Comparison of ENCODE assay signal across 8 mouse cellular contexts in genomic region chr4:43560976-43561375, GRCm38 (mm10). TPM values are rescaled to one million over a fixed set of nuclear protein-coding genes. Genes with fewer than 3 reads are reported as not detected.
DNase-seq lines count a peak whose midpoint lies in the region; ATAC-seq and TF ChIP-seq lines count a peak whose summit lies in the region.

No protein-coding gene starts in this region.

- no peak for TF ChIP-seq POLR2A in small intestine, adult 2 months (IDR thresholded peaks at IDR 0.05; ENCODE audit: low read depth, low read length)

- no peak for DNase-seq in lung, embryonic 14.5 days
- no peak for DNase-seq in lung, adult 18-20 months
- DNase-seq in limb, embryonic 10.5 days (ENCODE audit: low spot score): no peak
- DNase-seq in spleen, postnatal 14 days (ENCODE audit: low spot score in 2 of 2): no peak
- DNase-seq in layer of hippocampus, postnatal 25 days (ENCODE audit: extremely low spot score in 1 of 2, low spot score in 1 of 2): no peak
- no peak for DNase-seq in frontal cortex, postnatal 14 days (ENCODE audit: low spot score in 2 of 2)

- H3K4me3 ChIP-seq in lung, embryonic 14.5 days (ENCODE audit: low read depth, low read length): peak overlapping the region; percentile 85
- peak overlapping the region; percentile 62 for H3K4me3 ChIP-seq in embryonic facial prominence, embryonic 13.5 days
- peak overlapping the region; percentile 70 for H3K4me3 ChIP-seq in limb, embryonic 10.5 days
- peak overlapping the region; percentile 56 for H3K4me3 ChIP-seq in small intestine, adult 2 months (ENCODE audit: low read depth, low read length)

- H3K9ac ChIP-seq in lung, embryonic 14.5 days: peak overlapping the region; percentile 96
- H3K9ac ChIP-seq in embryonic facial prominence, embryonic 13.5 days: peak overlapping the region; percentile 87

- TF ChIP-seq CTCF in lung, embryonic 14.5 days (IDR thresholded peaks at IDR 0.05; ENCODE audit: low read depth): no peak
- no peak for TF ChIP-seq CTCF in small intestine, adult 2 months (IDR thresholded peaks at IDR 0.05; ENCODE audit: extremely low read depth, insufficient read length, insufficient replicate concordance, low read depth, low read length)

- H3K27ac ChIP-seq in lung, embryonic 14.5 days (ENCODE audit: low read depth): peak overlapping the region; percentile 100
- H3K27ac ChIP-seq in embryonic facial prominence, embryonic 13.5 days: 0 out of 2 replicates have a peak overlapping the region, but pooled peaks have one; percentile 96
- peak overlapping the region; percentile 93 for H3K27ac ChIP-seq in limb, embryonic 10.5 days
- H3K27ac ChIP-seq in small intestine, adult 2 months (ENCODE audit: insufficient read depth, low read depth, low read length): peak overlapping the region; percentile 83

- peaks cover 35% of the 10 kb centered on the region for H3K4me1 ChIP-seq in lung, embryonic 14.5 days (ENCODE audit: insufficient read depth)
- H3K4me1 ChIP-seq in embryonic facial prominence, embryonic 13.5 days: peaks cover 56% of the 10 kb centered on the region
- peaks cover 52% of the 10 kb centered on the region for H3K4me1 ChIP-seq in limb, embryonic 10.5 days
- H3K4me1 ChIP-seq in small intestine, adult 2 months (ENCODE audit: control insufficient read depth, insufficient read depth, insufficient read length, low read length): peaks cover 17% of the 10 kb centered on the region; the same call in 1 of the 2 replicates

- ATAC-seq in lung, embryonic 14.5 days (ENCODE audit: insufficient read depth): no peak
- ATAC-seq in embryonic facial prominence, embryonic 13.5 days (ENCODE audit: insufficient number of reproducible peaks, insufficient read depth, low FRiP score, low TSS enrichment, low read depth): no peak

- 17% methylated on average over 2 of the region's 2 CpGs for WGBS in lung, embryonic 14.5 days
- 22% methylated on average over 2 of the region's 2 CpGs for WGBS in embryonic facial prominence, embryonic 13.5 days
- WGBS in limb, embryonic 10.5 days: 23% methylated on average over 2 of the region's 2 CpGs
- 13% methylated on average over 2 of the region's 2 CpGs for WGBS in small intestine, adult 2 months

- peak overlapping the region; percentile 92 for H3K4me2 ChIP-seq in lung, embryonic 14.5 days
- peak overlapping the region; percentile 88 for H3K4me2 ChIP-seq in embryonic facial prominence, embryonic 13.5 days

- no peaks in the 10 kb centered on the region for H3K9me3 ChIP-seq in lung, embryonic 14.5 days (ENCODE audit: low read depth, low read length)
- H3K9me3 ChIP-seq in embryonic facial prominence, embryonic 13.5 days: no peaks in the 10 kb centered on the region
- H3K9me3 ChIP-seq in limb, embryonic 10.5 days (replicated peaks): no peaks in the 10 kb centered on the region

- no peaks in the 10 kb centered on the region for H3K27me3 ChIP-seq in lung, embryonic 14.5 days (ENCODE audit: insufficient read depth, low read length)
- no peaks in the 10 kb centered on the region for H3K27me3 ChIP-seq in embryonic facial prominence, embryonic 13.5 days
- no peaks in the 10 kb centered on the region for H3K27me3 ChIP-seq in limb, embryonic 10.5 days (ENCODE audit: low read depth, poor library complexity, severe bottlenecking)
- no peaks in the 10 kb centered on the region for H3K27me3 ChIP-seq in small intestine, adult 2 months (ENCODE audit: control insufficient read depth, insufficient read depth, low read length)

- peaks cover 23% of the 10 kb centered on the region for H3K36me3 ChIP-seq in lung, embryonic 14.5 days (ENCODE audit: insufficient read depth)
- H3K36me3 ChIP-seq in embryonic facial prominence, embryonic 13.5 days: peaks cover 29% of the 10 kb centered on the region
- H3K36me3 ChIP-seq in limb, embryonic 10.5 days: peaks cover 44% of the 10 kb centered on the region
- H3K36me3 ChIP-seq in small intestine, adult 2 months (ENCODE audit: control insufficient read depth, insufficient read depth, low read length): peaks cover 23% of the 10 kb centered on the region

RNA-seq across cellular contexts. Expression of gene Creb3, which starts 1.2 kb away (rescaled TPM):
- polyA plus RNA-seq in lung, embryonic 14.5 days (2014; fragmentation: Nextera tagmentation; extraction: Ambion mirVana): 47.2 and 52.8 TPM in 2 replicates
- polyA plus RNA-seq in embryonic facial prominence, embryonic 13.5 days (2015; fragmentation: Nextera tagmentation; extraction: Ambion mirVana): 48.9 and 54.9 TPM in 2 replicates
- polyA plus RNA-seq in limb, embryonic 10.5 days (2016; fragmentation: Nextera tagmentation; extraction: Ambion mirVana): 27.3 and 40.5 TPM in 2 replicates
- polyA plus RNA-seq in small intestine, adult 2 months (2012; rRNA removed): 66.9 and 133 TPM in 2 replicates
- 10 to 100 TPM; 58.8 to 71.2 TPM for total RNA-seq in layer of hippocampus, postnatal 25 days (2021)

RNA-seq across cellular contexts. Expression of gene Tln1, which starts 1.5 kb away (rescaled TPM):
- 84.9 and 93.8 TPM in 2 replicates for polyA plus RNA-seq in lung, embryonic 14.5 days (2014; fragmentation: Nextera tagmentation; extraction: Ambion mirVana)
- polyA plus RNA-seq in embryonic facial prominence, embryonic 13.5 days (2015; fragmentation: Nextera tagmentation; extraction: Ambion mirVana): 69.5 and 75.0 TPM in 2 replicates
- 46.8 and 51.1 TPM in 2 replicates for polyA plus RNA-seq in limb, embryonic 10.5 days (2016; fragmentation: Nextera tagmentation; extraction: Ambion mirVana)
- 47.2 and 78.0 TPM in 2 replicates for polyA plus RNA-seq in small intestine, adult 2 months (2012; rRNA removed)
- total RNA-seq in layer of hippocampus, postnatal 25 days (2021): 10 to 100 TPM; 40.9 to 47.3 TPM

RNA-seq across cellular contexts. Expression of gene Rgp1, which starts 17.5 kb away (rescaled TPM):
- polyA plus RNA-seq in lung, embryonic 14.5 days (2014; fragmentation: Nextera tagmentation; extraction: Ambion mirVana): 28.2 and 31.9 TPM in 2 replicates
- 37.1 and 39.7 TPM in 2 replicates for polyA plus RNA-seq in embryonic facial prominence, embryonic 13.5 days (2015; fragmentation: Nextera tagmentation; extraction: Ambion mirVana)
- 22.7 and 30.0 TPM in 2 replicates for polyA plus RNA-seq in limb, embryonic 10.5 days (2016; fragmentation: Nextera tagmentation; extraction: Ambion mirVana)
- 20.2 and 31.9 TPM in 2 replicates for polyA plus RNA-seq in small intestine, adult 2 months (2012; rRNA removed)
- total RNA-seq in layer of hippocampus, postnatal 25 days (2021): 10 to 100 TPM; 40.9 to 42.7 TPM

RNA-seq across cellular contexts. Expression of gene Gba2, which starts 17.7 kb away (rescaled TPM):
- 18.6 and 19.3 TPM in 2 replicates for polyA plus RNA-seq in lung, embryonic 14.5 days (2014; fragmentation: Nextera tagmentation; extraction: Ambion mirVana)
- 22.5 and 24.2 TPM in 2 replicates for polyA plus RNA-seq in embryonic facial prominence, embryonic 13.5 days (2015; fragmentation: Nextera tagmentation; extraction: Ambion mirVana)
- polyA plus RNA-seq in limb, embryonic 10.5 days (2016; fragmentation: Nextera tagmentation; extraction: Ambion mirVana): 24.3 and 29.2 TPM in 2 replicates
- polyA plus RNA-seq in small intestine, adult 2 months (2012; rRNA removed): 5.3 and 7.6 TPM in 2 replicates
- total RNA-seq in layer of hippocampus, postnatal 25 days (2021): 10 to 100 TPM; 60.8 to 64.4 TPM

RNA-seq across cellular contexts. Expression of gene Msmp, which starts 23.3 kb away (rescaled TPM):
- polyA plus RNA-seq in lung, embryonic 14.5 days (2014; fragmentation: Nextera tagmentation; extraction: Ambion mirVana): not detected in 2 replicates
- polyA plus RNA-seq in embryonic facial prominence, embryonic 13.5 days (2015; fragmentation: Nextera tagmentation; extraction: Ambion mirVana): 0.97 and 1.4 TPM in 2 replicates
- polyA plus RNA-seq in limb, embryonic 10.5 days (2016; fragmentation: Nextera tagmentation; extraction: Ambion mirVana): 0.44 TPM in 1 of 2 replicates, not detected in the other
- not detected in 2 replicates for polyA plus RNA-seq in small intestine, adult 2 months (2012; rRNA removed)
- not detected for total RNA-seq in layer of hippocampus, postnatal 25 days (2021)
